Mouse (Mus musculus) thymus, adult 2 months (tissue): ENCODE results near the gene Atp13a3.

Experiments used
- CTCF ChIP-seq: fragments of 200-500 bp; IDR thresholded peaks from 2 replicates; pipeline ENCODE4 v1.5.1; 2012; ENCODE audit warnings: mild to moderate bottlenecking, control low read depth, low read length, moderate library complexity, borderline replicate concordance; ENCODE audit not compliant: control insufficient read depth, poor library complexity, insufficient read depth; ENCODE audit errors: extremely low read depth
- POLR2A ChIP-seq: fragments of 200-500 bp; IDR thresholded peaks from 2 replicates; pipeline ENCODE4 v1.6.1; 2012; ENCODE audit warnings: mild to moderate bottlenecking, low read length, control low read depth, moderate library complexity; ENCODE audit not compliant: control insufficient read depth, poor library complexity, insufficient read depth; ENCODE audit errors: extremely low read depth

- TF ChIP-seq CTCF (no peak), POLR2A (no peak)
Observed at GRCm38 (mm10) chr16:30449017-30449416, 43.2 kb upstream of the Atp13a3 start.
